Mouse (Mus musculus) midbrain, postnatal 0 days (tissue): ENCODE measurements around the gene Tln2. TPM values are rescaled to one million over a fixed set of nuclear protein-coding genes. Genes with fewer than 3 reads are reported as not detected.

Experiments
- ATAC-seq: fragments of 200-750 bp; cut with Nextera tagmentation; 2 replicates; pipeline ENCODE4 v1.8.0; 2017; ENCODE audit warnings: moderate number of reproducible peaks, mild to moderate bottlenecking, moderate TSS enrichment, moderate library complexity; ENCODE audit not compliant: low FRiP score
- DNase-seq: peaks from one replicate; pipeline ENCODE4 v3.0.0-alpha.2; 2015; ENCODE audit warnings: low spot score
- H3K27ac ChIP-seq: fragments of 300-500 bp; sonication (generic); 2 replicates; pipeline ENCODE4 v1.5.1; 2014; ENCODE audit warnings: low read depth, mild to moderate bottlenecking, low read length, mixed read lengths
- H3K27me3 ChIP-seq: fragments of 300-500 bp; sonication (generic); 2 replicates; pipeline ENCODE4 v1.6.1; 2014; ENCODE audit warnings: low read length, control low read depth, mixed read lengths; ENCODE audit not compliant: insufficient read depth
- H3K36me3 ChIP-seq: fragments of 300-500 bp; sonication (generic); 2 replicates; pipeline ENCODE4 v1.6.1; 2014; ENCODE audit warnings: low read length, control low read depth, mixed read lengths; ENCODE audit not compliant: insufficient read depth
- H3K4me1 ChIP-seq: fragments of 300-500 bp; sonication (generic); 2 replicates; pipeline ENCODE4 v1.6.1; 2014; ENCODE audit warnings: mild to moderate bottlenecking, control low read depth, antibody characterized with exemption, low read length, mixed read lengths; ENCODE audit not compliant: insufficient read depth
- H3K4me2 ChIP-seq: fragments of 300-500 bp; sonication (generic); 2 replicates; pipeline ENCODE4 v1.6.1; 2014; ENCODE audit warnings: low read depth, mild to moderate bottlenecking, low read length, mixed read lengths; ENCODE audit not compliant: poor library complexity, severe bottlenecking
- H3K4me3 ChIP-seq: fragments of 300-500 bp; sonication (generic); 2 replicates; pipeline ENCODE4 v1.5.1; 2014; ENCODE audit warnings: low read depth, mild to moderate bottlenecking, low read length, moderate library complexity
- H3K9ac ChIP-seq: fragments of 300-500 bp; sonication (generic); replicated peaks from 2 replicates; pipeline ENCODE4 v1.6.1; 2014; ENCODE audit warnings: mild to moderate bottlenecking, low read length, moderate library complexity, mixed read lengths; ENCODE audit not compliant: poor library complexity, severe bottlenecking
- H3K9me3 ChIP-seq: fragments of 300-500 bp; sonication (generic); 2 replicates; pipeline ENCODE4 v1.6.1; 2016; ENCODE audit warnings: low read length, control low read depth
- CTCF ChIP-seq: IDR thresholded peaks from 2 replicates; pipeline ENCODE4 v1.5.1; 2016; ENCODE audit warnings: antibody characterized with exemption, mild to moderate bottlenecking
- WGBS: fragments of 180-500 bp; shearing (Covaris S2); extraction: QIAGEN DNeasy Blood & Tissue Kit; methylation state at CpG from one replicate; pipeline ENCODE4 v1.1.7; 2014; 5-methylcytosine and 5-hydroxymethylcytosine counted together
- polyA plus RNA-seq: library from polyadenylated mRNA; unstranded; fragments of >200 nt; fragmentation: Nextera tagmentation; extraction: Ambion mirVana; gene quantifications from 2 replicates; pipeline ENCODE4 v1.2.1, GENCODE M21; 2015
- total RNA-seq: library from RNA; depleted of rRNA; stranded (reverse); fragments of >200 nt; gene quantifications from 2 replicates; pipeline ENCODE4 v1.2.3, GENCODE M21; 2014

Tln2 gene
- total and polyA plus RNA-seq, 2 experiments from 2014 or later, result 49.4 to 66.7 TPM

- Histone ChIP-seq H3K36me3 (0 out of 2 replicates have a peak, but pooled peaks cover 2% of the 10 kb centered on the region), H3K4me2 (no peak overlapping the region), H3K4me3 (no peak overlapping the region), H3K27ac (no peak overlapping the region), H3K4me1 (no peaks in the 10 kb centered on the region), H3K9ac (no peak overlapping the region), H3K27me3 (no peaks in the 10 kb centered on the region), H3K9me3 (no peaks in the 10 kb centered on the region)
- no peak for ATAC-seq
- 81% methylated on average over 9 of the region's 9 CpGs for WGBS
- peak; percentile 48 for DNase-seq
- TF ChIP-seq CTCF, result no peak
Observed at GRCm38 (mm10) chr9:67384028-67384590, 175.4 kb downstream of the Tln2 start.

- 0 out of 2 replicates have a peak, but pooled peaks cover 2% of the 10 kb centered on the region for H3K36me3 ChIP-seq
- H3K9ac ChIP-seq, result no peak overlapping the region
- no peak overlapping the region for H3K4me2 ChIP-seq
- ATAC-seq (no peak), DNase-seq (peak; percentile 28)
- WGBS, result 60% methylated on average over 5 of the region's 5 CpGs
- no peak overlapping the region for H3K27ac ChIP-seq
- no peak for TF ChIP-seq CTCF
- no peaks in the 10 kb centered on the region for H3K27me3 ChIP-seq
- H3K4me1 ChIP-seq, result no peaks in the 10 kb centered on the region
- no peak overlapping the region for H3K4me3 ChIP-seq
- H3K9me3 ChIP-seq, result no peaks in the 10 kb centered on the region
Observed at GRCm38 (mm10) chr9:67380095-67380494, 179.4 kb downstream of the Tln2 start.

DNA sequence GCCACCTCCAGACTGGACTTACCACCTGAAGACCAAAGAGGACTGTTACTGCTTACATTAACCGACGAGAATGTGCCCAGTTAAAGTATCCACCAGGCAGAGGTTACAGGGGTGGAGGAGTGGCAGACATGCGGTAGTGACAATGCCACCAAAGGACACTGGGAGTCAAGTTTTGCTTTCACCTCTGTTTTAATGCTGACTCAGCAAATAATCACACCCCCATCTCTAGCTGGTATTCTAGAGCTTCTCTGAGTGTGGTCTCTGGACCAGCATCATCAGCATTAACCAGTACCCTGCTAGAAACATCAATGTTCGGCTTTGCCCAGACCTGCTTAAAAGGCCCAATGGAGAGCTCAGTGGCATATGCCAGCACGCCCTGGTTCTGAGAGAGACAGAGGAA lies 180.7 kb downstream of the Tln2 start:
- no peak for ATAC-seq
- WGBS, result 97% methylated on average over 5 of the region's 5 CpGs

GRCm38 (mm10) chr9:67368078-67368477 lies 191.4 kb downstream of the Tln2 start:
- no peak overlapping the region for H3K4me3 ChIP-seq
- peak; percentile 34 for TF ChIP-seq CTCF
- DNase-seq (no peak), ATAC-seq (no peak)
- 0 out of 2 replicates have a peak, but pooled peaks cover 4% of the 10 kb centered on the region for H3K36me3 ChIP-seq
- H3K4me1 ChIP-seq, result no peaks in the 10 kb centered on the region
- no peaks in the 10 kb centered on the region for H3K9me3 ChIP-seq
- no peak overlapping the region for H3K4me2 ChIP-seq
- H3K27me3 ChIP-seq, result no peaks in the 10 kb centered on the region
- no peak overlapping the region for H3K9ac ChIP-seq
- 90% methylated on average over 3 of the region's 3 CpGs for WGBS
- H3K27ac ChIP-seq, result no peak overlapping the region

More for the DNA sequence above, 180.7 kb downstream of the Tln2 start:
- no peak for TF ChIP-seq CTCF
- no peak for DNase-seq
- Histone ChIP-seq H3K9me3 (no peaks in the 10 kb centered on the region), H3K27ac (no peak overlapping the region), H3K4me1 (no peaks in the 10 kb centered on the region), H3K36me3 (no peaks in the 10 kb centered on the region), H3K4me3 (no peak overlapping the region), H3K9ac (no peak overlapping the region), H3K27me3 (no peaks in the 10 kb centered on the region), H3K4me2 (no peak overlapping the region)

DNA sequence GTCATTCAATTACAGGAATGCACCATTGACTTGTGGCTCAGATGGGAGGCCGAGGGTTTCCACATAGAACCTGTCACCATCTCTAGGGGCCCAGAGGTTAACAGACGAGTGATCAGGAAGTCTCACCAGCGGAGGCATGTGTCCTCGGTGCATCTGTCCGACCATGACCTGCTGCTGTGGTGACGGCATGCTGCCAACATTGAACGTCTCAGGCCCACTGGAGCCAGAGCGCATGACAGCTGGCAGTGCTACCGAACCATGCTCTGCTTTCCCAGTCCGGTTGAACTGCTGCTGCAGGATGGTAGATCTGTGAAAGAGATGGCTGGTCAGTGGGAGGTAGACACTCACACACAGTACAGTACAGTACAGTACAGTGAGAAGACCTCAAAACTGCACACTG lies 197.0 kb downstream of the Tln2 start:
- WGBS, result 92% methylated on average over 10 of the region's 10 CpGs
- Histone ChIP-seq H3K4me3 (no peak overlapping the region), H3K4me2 (no peak overlapping the region), H3K27ac (no peak overlapping the region), H3K9ac (no peak overlapping the region), H3K36me3 (0 out of 2 replicates have a peak, but pooled peaks cover 4% of the 10 kb centered on the region), H3K27me3 (no peaks in the 10 kb centered on the region), H3K4me1 (no peaks in the 10 kb centered on the region), H3K9me3 (no peaks in the 10 kb centered on the region)
- DNase-seq, result no peak
- no peak for TF ChIP-seq CTCF
- ATAC-seq, result no peak

- H3K27me3 ChIP-seq, result no peaks in the 10 kb centered on the region
- TF ChIP-seq CTCF, result no peak
- H3K4me1 ChIP-seq, result no peaks in the 10 kb centered on the region
- no peak overlapping the region for H3K9ac ChIP-seq
- H3K36me3 ChIP-seq, result 0 out of 2 replicates have a peak, but pooled peaks cover 4% of the 10 kb centered on the region
- H3K27ac ChIP-seq, result no peak overlapping the region
- H3K4me2 ChIP-seq, result no peak overlapping the region
- no peak overlapping the region for H3K4me3 ChIP-seq
- ATAC-seq (no peak), DNase-seq (no peak)
- 47% methylated on average over 2 of the region's 2 CpGs for WGBS
- no peaks in the 10 kb centered on the region for H3K9me3 ChIP-seq
Observed at GRCm38 (mm10) chr9:67362053-67362452, 197.4 kb downstream of the Tln2 start.
